In the genomic region with DNA sequence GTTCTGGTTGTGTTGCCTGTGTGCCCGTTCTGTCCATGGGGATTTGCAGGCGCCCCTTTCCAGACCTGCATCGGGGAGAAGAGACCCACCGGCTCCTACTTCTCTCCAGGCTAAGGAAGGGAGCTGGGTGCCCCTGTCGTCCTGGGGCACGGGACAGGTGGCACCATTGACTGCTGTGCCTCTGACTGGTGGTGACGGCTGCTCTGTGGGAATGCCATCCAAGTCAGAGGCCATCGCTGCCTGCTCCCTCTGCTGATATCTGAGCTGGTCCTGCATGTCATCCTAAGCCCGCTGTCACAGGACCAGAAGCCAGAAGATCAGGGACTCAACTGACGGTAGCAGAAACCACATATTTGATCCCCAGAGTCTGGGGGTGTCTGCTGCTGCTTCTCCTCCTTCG, we compare ENCODE assay signal across 15 mouse cellular contexts. TPM values are rescaled to one million over a fixed set of nuclear protein-coding genes. Genes with fewer than 3 reads are reported as not detected.
DNase-seq lines count a peak whose midpoint lies in the region; ATAC-seq and TF ChIP-seq lines count a peak whose summit lies in the region.
"Had no signal": no experiment of that assay in that cellular context is flagged by ENCODE, and none has a peak within 500 bp of the region (broad histone marks: within the 10 kb centered on the region; RNA-seq: fewer than 3 reads in every experiment).

No protein-coding gene starts in this region.

- ATAC-seq in forebrain, embryonic 16.5 days = no peak
- ATAC-seq in forebrain, embryonic 11.5 days (replicated peaks; ENCODE audit: low FRiP score) = no peak
- ATAC-seq in intestine, embryonic 14.5 days (replicated peaks; ENCODE audit: low FRiP score, low TSS enrichment, low read depth) = no peak
- ATAC-seq in intestine, postnatal 0 days = no peak
- ATAC-seq in neural tube, embryonic 13.5 days (ENCODE audit: low read depth) = no peak
- ATAC-seq in neural tube, embryonic 15.5 days (ENCODE audit: low FRiP score) = no peak

- no peaks in the 10 kb centered on the region; the same call in 1 of the 2 replicates for H3K4me1 ChIP-seq in forebrain, embryonic 16.5 days (replicated peaks; ENCODE audit: control insufficient read depth, insufficient read depth, low read length)
- peaks cover 4% of the 10 kb centered on the region; the same call in 1 of the 2 replicates for H3K4me1 ChIP-seq in forebrain, embryonic 11.5 days (replicated peaks; ENCODE audit: control insufficient read depth, insufficient read depth, low read length)
- peaks cover 58% of the 10 kb centered on the region for H3K4me1 ChIP-seq in intestine, embryonic 14.5 days (replicated peaks; ENCODE audit: control insufficient read depth, insufficient read depth, low read length)
- H3K4me1 ChIP-seq in intestine, postnatal 0 days (replicated peaks; ENCODE audit: control insufficient read depth, insufficient read depth, low read length) = no peaks in the 10 kb centered on the region
- peaks cover 33% of the 10 kb centered on the region for H3K4me1 ChIP-seq in neural tube, embryonic 13.5 days (replicated peaks)
- H3K4me1 ChIP-seq in neural tube, embryonic 15.5 days = peaks cover 13% of the 10 kb centered on the region; the same call in 1 of the 2 replicates
- H3K4me1 ChIP-seq in small intestine, adult 2 months (ENCODE audit: control insufficient read depth, insufficient read depth, insufficient read length, low read length) = no peaks in the 10 kb centered on the region; the same call in 1 of the 2 replicates

- no peak overlapping the region for H3K27ac ChIP-seq in forebrain, embryonic 16.5 days (ENCODE audit: low read length)
- H3K27ac ChIP-seq in forebrain, embryonic 11.5 days (ENCODE audit: low read depth, low read length) = no peak overlapping the region
- H3K27ac ChIP-seq in intestine, embryonic 14.5 days (ENCODE audit: low read depth) = peak overlapping the region; percentile 3; the same call in 1 of the 2 replicates
- no peak overlapping the region; the same call in 1 of the 2 replicates for H3K27ac ChIP-seq in intestine, postnatal 0 days (ENCODE audit: low read depth, low read length)
- H3K27ac ChIP-seq in neural tube, embryonic 13.5 days (replicated peaks) = no peak overlapping the region
- H3K27ac ChIP-seq in neural tube, embryonic 15.5 days (replicated peaks) = no peak overlapping the region
- no peak overlapping the region; the same call in 1 of the 2 replicates for H3K27ac ChIP-seq in small intestine, adult 2 months (ENCODE audit: insufficient read depth, low read depth, low read length)
- H3K27ac ChIP-seq: heart, embryonic 13.5 days had no signal

- no peaks in the 10 kb centered on the region for H3K36me3 ChIP-seq in forebrain, embryonic 16.5 days (ENCODE audit: control insufficient read depth, insufficient read depth)
- H3K36me3 ChIP-seq in forebrain, embryonic 11.5 days (ENCODE audit: control insufficient read depth, insufficient read depth, low read length) = no peaks in the 10 kb centered on the region
- H3K36me3 ChIP-seq in intestine, embryonic 14.5 days (ENCODE audit: control insufficient read depth, insufficient read depth, low read length) = 0 out of 2 replicates have a peak, but pooled peaks cover 3% of the 10 kb centered on the region
- no peaks in the 10 kb centered on the region for H3K36me3 ChIP-seq in intestine, postnatal 0 days (ENCODE audit: control insufficient read depth, insufficient read depth)
- 0 out of 2 replicates have a peak, but pooled peaks cover under 1% of the 10 kb centered on the region for H3K36me3 ChIP-seq in neural tube, embryonic 13.5 days
- peaks cover 2% of the 10 kb centered on the region for H3K36me3 ChIP-seq in neural tube, embryonic 15.5 days
- H3K36me3 ChIP-seq in small intestine, adult 2 months (ENCODE audit: control insufficient read depth, insufficient read depth, low read length) = no peaks in the 10 kb centered on the region

- H3K9ac ChIP-seq in forebrain, embryonic 16.5 days (replicated peaks; ENCODE audit: low read depth, low read length) = 0 out of 2 replicates have a peak overlapping the region, but pooled peaks have one; percentile 20
- H3K9ac ChIP-seq in forebrain, embryonic 11.5 days (ENCODE audit: low read length) = no peak overlapping the region
- no peak overlapping the region for H3K9ac ChIP-seq in intestine, embryonic 14.5 days (ENCODE audit: low read length)
- H3K9ac ChIP-seq in intestine, postnatal 0 days (ENCODE audit: low read depth, low read length) = no peak overlapping the region
- H3K9ac ChIP-seq in neural tube, embryonic 13.5 days = 0 out of 2 replicates have a peak overlapping the region, but pooled peaks have one; percentile 45
- no peak overlapping the region for H3K9ac ChIP-seq in neural tube, embryonic 15.5 days (replicated peaks)

- WGBS in forebrain, embryonic 16.5 days = 60% methylated on average over 11 of the region's 11 CpGs
- WGBS in forebrain, embryonic 11.5 days = 70% methylated on average over 11 of the region's 11 CpGs
- WGBS in intestine, embryonic 14.5 days = 43% methylated on average over 11 of the region's 11 CpGs
- 57% methylated on average over 11 of the region's 11 CpGs for WGBS in intestine, postnatal 0 days
- WGBS in neural tube, embryonic 13.5 days = 73% methylated on average over 11 of the region's 11 CpGs
- 75% methylated on average over 11 of the region's 11 CpGs for WGBS in neural tube, embryonic 15.5 days
- WGBS in small intestine, adult 2 months = 59% methylated on average over 11 of the region's 11 CpGs

- no peaks in the 10 kb centered on the region for H3K9me3 ChIP-seq in forebrain, embryonic 16.5 days (ENCODE audit: control insufficient read depth, low read length)
- no peaks in the 10 kb centered on the region for H3K9me3 ChIP-seq in forebrain, embryonic 11.5 days (ENCODE audit: control insufficient read depth, low read length)
- no peaks in the 10 kb centered on the region for H3K9me3 ChIP-seq in intestine, embryonic 14.5 days (ENCODE audit: control insufficient read depth, low read length)
- H3K9me3 ChIP-seq in intestine, postnatal 0 days (ENCODE audit: control insufficient read depth) = no peaks in the 10 kb centered on the region
- no peaks in the 10 kb centered on the region for H3K9me3 ChIP-seq in neural tube, embryonic 13.5 days
- no peaks in the 10 kb centered on the region for H3K9me3 ChIP-seq in neural tube, embryonic 15.5 days (replicated peaks)
- H3K9me3 ChIP-seq: heart, embryonic 13.5 days had no signal

- H3K4me3 ChIP-seq in forebrain, embryonic 16.5 days (replicated peaks; ENCODE audit: low read length) = no peak overlapping the region
- no peak overlapping the region for H3K4me3 ChIP-seq in forebrain, embryonic 11.5 days (ENCODE audit: low read depth, low read length)
- H3K4me3 ChIP-seq in intestine, embryonic 14.5 days (ENCODE audit: low read depth, low read length) = no peak overlapping the region
- no peak overlapping the region for H3K4me3 ChIP-seq in intestine, postnatal 0 days (ENCODE audit: low read depth, low read length)
- no peak overlapping the region for H3K4me3 ChIP-seq in neural tube, embryonic 13.5 days
- no peak overlapping the region for H3K4me3 ChIP-seq in neural tube, embryonic 15.5 days (replicated peaks)
- H3K4me3 ChIP-seq in small intestine, adult 2 months (ENCODE audit: low read depth, low read length) = peak overlapping the region; percentile 15

- TF ChIP-seq CTCF in intestine, postnatal 0 days (IDR thresholded peaks at IDR 0.05; ENCODE audit: low read depth) = no peak
- TF ChIP-seq CTCF in small intestine, adult 2 months (IDR thresholded peaks at IDR 0.05; ENCODE audit: extremely low read depth, insufficient read length, insufficient replicate concordance, low read depth, low read length) = no peak

- no peak overlapping the region for H3K4me2 ChIP-seq in forebrain, embryonic 16.5 days (ENCODE audit: low read length)
- no peak overlapping the region for H3K4me2 ChIP-seq in forebrain, embryonic 11.5 days (ENCODE audit: low read depth, low read length, severe bottlenecking)
- peak overlapping the region; percentile 45 for H3K4me2 ChIP-seq in intestine, embryonic 14.5 days (ENCODE audit: low read length)
- H3K4me2 ChIP-seq in intestine, postnatal 0 days (replicated peaks; ENCODE audit: low read depth) = no peak overlapping the region
- H3K4me2 ChIP-seq in neural tube, embryonic 13.5 days = 0 out of 2 replicates have a peak overlapping the region, but pooled peaks have one; percentile 7
- no peak overlapping the region for H3K4me2 ChIP-seq in neural tube, embryonic 15.5 days

- no peak for TF ChIP-seq POLR2A in small intestine, adult 2 months (IDR thresholded peaks at IDR 0.05; ENCODE audit: low read depth, low read length)

- no peak for DNase-seq in forebrain, embryonic 11.5 days (ENCODE audit: low spot score)
- no peak for DNase-seq in intestine, embryonic 14.5 days (ENCODE audit: low spot score)
- DNase-seq in adrenal gland, postnatal 25 days = no peak
- DNase-seq: adrenal gland, postnatal 14 days; cerebellum, adult 11-12 months; kidney, adult 8-10 months; thymus, adult 18-20 months had no signal

- H3K27me3 ChIP-seq in forebrain, embryonic 16.5 days (replicated peaks; ENCODE audit: control insufficient read depth, insufficient read depth, low read length) = no peaks in the 10 kb centered on the region
- no peaks in the 10 kb centered on the region for H3K27me3 ChIP-seq in forebrain, embryonic 11.5 days (ENCODE audit: control insufficient read depth, insufficient read depth, low read length)
- H3K27me3 ChIP-seq in intestine, embryonic 14.5 days (replicated peaks; ENCODE audit: control insufficient read depth, insufficient read depth, low read length) = no peaks in the 10 kb centered on the region
- H3K27me3 ChIP-seq in intestine, postnatal 0 days (replicated peaks; ENCODE audit: control insufficient read depth, insufficient read depth, low read length) = no peaks in the 10 kb centered on the region
- H3K27me3 ChIP-seq in neural tube, embryonic 13.5 days = no peaks in the 10 kb centered on the region; the same call in 1 of the 2 replicates
- H3K27me3 ChIP-seq in neural tube, embryonic 15.5 days (replicated peaks) = no peaks in the 10 kb centered on the region
- H3K27me3 ChIP-seq in small intestine, adult 2 months (ENCODE audit: control insufficient read depth, insufficient read depth, low read length) = no peaks in the 10 kb centered on the region

RNA-seq across cellular contexts. Expression of gene Ptgir, which starts 2.6 kb away (rescaled TPM):
- 0.15 TPM in 2 replicates for polyA plus RNA-seq in forebrain, embryonic 16.5 days (2015; fragmentation: Nextera tagmentation; extraction: Ambion mirVana)
- 0.11 and 0.39 TPM in 2 replicates for polyA plus RNA-seq in forebrain, embryonic 11.5 days (2014; fragmentation: Nextera tagmentation; extraction: Ambion mirVana)
- polyA plus RNA-seq in intestine, embryonic 14.5 days (2014; fragmentation: Nextera tagmentation; extraction: Ambion mirVana) = 2.2 and 2.3 TPM in 2 replicates
- polyA plus RNA-seq in intestine, postnatal 0 days (2015; fragmentation: Nextera tagmentation; extraction: Ambion mirVana) = 1.7 and 1.8 TPM in 2 replicates
- 3.1 and 3.6 TPM in 2 replicates for polyA plus RNA-seq in neural tube, embryonic 13.5 days (2015; fragmentation: Nextera tagmentation; extraction: Ambion mirVana)
- 1.1 and 1.3 TPM in 2 replicates for polyA plus RNA-seq in neural tube, embryonic 15.5 days (2015; fragmentation: Nextera tagmentation; extraction: Ambion mirVana)
- polyA plus RNA-seq in small intestine, adult 2 months (2012; rRNA removed) = 1.2 and 1.7 TPM in 2 replicates
- 1.5 and 1.6 TPM in 2 replicates for total RNA-seq in adrenal gland, postnatal 25 days (2021)
- total RNA-seq: layer of hippocampus, adult 8-10 months had no signal
- polyA plus RNA-seq: neural tube, embryonic 14.5 days had no signal

RNA-seq across cellular contexts. Expression of gene Calm3, which starts 15.1 kb away (rescaled TPM):
- 308 and 333 TPM in 2 replicates for polyA plus RNA-seq in forebrain, embryonic 16.5 days (2015; fragmentation: Nextera tagmentation; extraction: Ambion mirVana)
- polyA plus RNA-seq in forebrain, embryonic 11.5 days (2014; fragmentation: Nextera tagmentation; extraction: Ambion mirVana) = 276 and 285 TPM in 2 replicates
- 184 and 190 TPM in 2 replicates for polyA plus RNA-seq in intestine, embryonic 14.5 days (2014; fragmentation: Nextera tagmentation; extraction: Ambion mirVana)
- polyA plus RNA-seq in intestine, postnatal 0 days (2015; fragmentation: Nextera tagmentation; extraction: Ambion mirVana) = 236 and 241 TPM in 2 replicates
- polyA plus RNA-seq in neural tube, embryonic 13.5 days (2015; fragmentation: Nextera tagmentation; extraction: Ambion mirVana) = 275 and 297 TPM in 2 replicates
- 336 and 404 TPM in 2 replicates for polyA plus RNA-seq in neural tube, embryonic 15.5 days (2015; fragmentation: Nextera tagmentation; extraction: Ambion mirVana)
- 147 and 452 TPM in 2 replicates for polyA plus RNA-seq in small intestine, adult 2 months (2012; rRNA removed)
- total RNA-seq in adrenal gland, postnatal 25 days (2021) = 242 and 255 TPM in 2 replicates

RNA-seq across cellular contexts. Expression of gene Gng8, which starts 17.3 kb away (rescaled TPM):
- polyA plus RNA-seq in forebrain, embryonic 16.5 days (2015; fragmentation: Nextera tagmentation; extraction: Ambion mirVana) = 1.9 and 4.5 TPM in 2 replicates
- polyA plus RNA-seq in forebrain, embryonic 11.5 days (2014; fragmentation: Nextera tagmentation; extraction: Ambion mirVana) = 7.3 and 7.4 TPM in 2 replicates
- 12.5 and 13.9 TPM in 2 replicates for polyA plus RNA-seq in intestine, embryonic 14.5 days (2014; fragmentation: Nextera tagmentation; extraction: Ambion mirVana)
- 4.7 and 5.3 TPM in 2 replicates for polyA plus RNA-seq in intestine, postnatal 0 days (2015; fragmentation: Nextera tagmentation; extraction: Ambion mirVana)
- 15.4 and 24.1 TPM in 2 replicates for polyA plus RNA-seq in neural tube, embryonic 13.5 days (2015; fragmentation: Nextera tagmentation; extraction: Ambion mirVana)
- polyA plus RNA-seq in neural tube, embryonic 15.5 days (2015; fragmentation: Nextera tagmentation; extraction: Ambion mirVana) = 4.0 and 4.1 TPM in 2 replicates
- polyA plus RNA-seq in small intestine, adult 2 months (2012; rRNA removed) = 2.1 and 2.2 TPM in 2 replicates
- 0.70 TPM in 1 of 2 replicates, not detected in the other for total RNA-seq in adrenal gland, postnatal 25 days (2021)

RNA-seq across cellular contexts. Expression of gene Dact3, which starts 33.7 kb away (rescaled TPM):
- polyA plus RNA-seq in forebrain, embryonic 16.5 days (2015; fragmentation: Nextera tagmentation; extraction: Ambion mirVana) = 2.1 and 2.6 TPM in 2 replicates
- 4.8 and 7.0 TPM in 2 replicates for polyA plus RNA-seq in forebrain, embryonic 11.5 days (2014; fragmentation: Nextera tagmentation; extraction: Ambion mirVana)
- polyA plus RNA-seq in intestine, embryonic 14.5 days (2014; fragmentation: Nextera tagmentation; extraction: Ambion mirVana) = 5.3 and 5.5 TPM in 2 replicates
- polyA plus RNA-seq in intestine, postnatal 0 days (2015; fragmentation: Nextera tagmentation; extraction: Ambion mirVana) = 3.4 and 3.7 TPM in 2 replicates
- 3.7 and 3.9 TPM in 2 replicates for polyA plus RNA-seq in neural tube, embryonic 13.5 days (2015; fragmentation: Nextera tagmentation; extraction: Ambion mirVana)
- 3.7 and 4.8 TPM in 2 replicates for polyA plus RNA-seq in neural tube, embryonic 15.5 days (2015; fragmentation: Nextera tagmentation; extraction: Ambion mirVana)
- 21.6 and 24.2 TPM in 2 replicates for polyA plus RNA-seq in small intestine, adult 2 months (2012; rRNA removed)
- 1.8 and 2.8 TPM in 2 replicates for total RNA-seq in adrenal gland, postnatal 25 days (2021)

RNA-seq across cellular contexts. Expression of gene Pnmal2, which starts 35.6 kb away (rescaled TPM):
- polyA plus RNA-seq in forebrain, embryonic 16.5 days (2015; fragmentation: Nextera tagmentation; extraction: Ambion mirVana) = 85.3 and 118 TPM in 2 replicates
- 12.3 and 13.0 TPM in 2 replicates for polyA plus RNA-seq in forebrain, embryonic 11.5 days (2014; fragmentation: Nextera tagmentation; extraction: Ambion mirVana)
- polyA plus RNA-seq in intestine, embryonic 14.5 days (2014; fragmentation: Nextera tagmentation; extraction: Ambion mirVana) = 4.1 and 5.3 TPM in 2 replicates
- 3.3 and 3.6 TPM in 2 replicates for polyA plus RNA-seq in intestine, postnatal 0 days (2015; fragmentation: Nextera tagmentation; extraction: Ambion mirVana)
- 76.2 and 82.4 TPM in 2 replicates for polyA plus RNA-seq in neural tube, embryonic 13.5 days (2015; fragmentation: Nextera tagmentation; extraction: Ambion mirVana)
- polyA plus RNA-seq in neural tube, embryonic 15.5 days (2015; fragmentation: Nextera tagmentation; extraction: Ambion mirVana) = 117 and 137 TPM in 2 replicates
- 1.2 and 1.4 TPM in 2 replicates for polyA plus RNA-seq in small intestine, adult 2 months (2012; rRNA removed)
- total RNA-seq in adrenal gland, postnatal 25 days (2021) = 26.9 and 36.1 TPM in 2 replicates

Comparison
In these comparisons a context has a peak if more than half of its experiments do, and no peak if none do; other contexts are left out.
1. H3K4me2 ChIP-seq: peak in intestine, embryonic 14.5 days (single experiment) and neural tube, embryonic 13.5 days (single experiment); none in forebrain, embryonic 16.5 days (single experiment), forebrain, embryonic 11.5 days (single experiment), intestine, postnatal 0 days (single experiment) and neural tube, embryonic 15.5 days (single experiment).
2. H3K9ac ChIP-seq: peak in forebrain, embryonic 16.5 days (single experiment) and neural tube, embryonic 13.5 days (single experiment); none in forebrain, embryonic 11.5 days (single experiment), intestine, embryonic 14.5 days (single experiment), intestine, postnatal 0 days (single experiment) and neural tube, embryonic 15.5 days (single experiment).